Mouse (Mus musculus): ENCODE results near the gene Ago3. TPM values are rescaled to one million over a fixed set of nuclear protein-coding genes. Genes with fewer than 3 reads are reported as not detected.

Ago3 gene
- total and polyA plus RNA-seq, 3 experiments = 7.3 to 7.9 TPM; not detected in 1

DNA sequence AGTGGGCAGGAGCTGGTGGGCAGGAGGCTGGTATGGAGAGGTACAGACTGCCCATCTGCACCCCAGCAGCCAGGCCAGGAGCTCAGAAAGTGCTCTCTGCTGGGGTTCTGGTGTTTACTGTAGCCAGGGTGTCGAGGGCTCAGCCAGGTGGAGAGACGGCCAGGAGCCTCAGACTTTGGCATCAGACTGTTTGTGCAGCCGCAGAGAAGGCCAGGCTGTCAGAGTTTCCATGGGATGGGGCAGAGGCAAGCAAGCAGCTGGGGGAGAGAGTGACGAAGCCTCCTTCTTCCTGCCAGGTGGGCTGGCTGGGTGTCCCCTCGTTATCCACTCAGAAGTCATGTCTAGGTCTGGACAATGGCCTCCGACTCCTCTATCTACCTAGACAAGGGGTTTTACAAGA lies 134.2 kb downstream of the Ago3 start:
- TF ChIP-seq TCF12 (IDR thresholded peaks at IDR 0.05; ENCODE audit: low read depth, low read length) (no peak), POLR2AphosphoS5 (IDR thresholded peaks at IDR 0.05; ENCODE audit: borderline replicate concordance, low read depth, low read length) (no peak), CHD2 (IDR thresholded peaks at IDR 0.05; ENCODE audit: low read length) (no peak), TBP (IDR thresholded peaks at IDR 0.05; ENCODE audit: low read depth, low read length) (no peak), ZNF384 (IDR thresholded peaks at IDR 0.05; ENCODE audit: low read depth, low read length) (no peak), BHLHE40 (IDR thresholded peaks at IDR 0.05; ENCODE audit: borderline replicate concordance, low read depth, low read length) (no peak), POLR2A (IDR thresholded peaks at IDR 0.05; ENCODE audit: control insufficient read depth in 1 of 2, insufficient read depth in 1 of 2, low read depth in 1 of 2, low read length in 2 of 2, poor library complexity in 1 of 2) (no peak), UBTF (IDR thresholded peaks at IDR 0.05; ENCODE audit: borderline replicate concordance, insufficient read depth, low read depth, low read length) (no peak), GATA1 (IDR thresholded peaks at IDR 0.05; ENCODE audit: low read depth, low read length) (no peak), RAD21 (IDR thresholded peaks at IDR 0.05; ENCODE audit: low read depth, low read length) (no peak), RCOR1 (IDR thresholded peaks at IDR 0.05; ENCODE audit: low read depth, low read length) (no peak), MYC (IDR thresholded peaks at IDR 0.05; ENCODE audit: low read depth, low read length) (no peak), NELFE (IDR thresholded peaks at IDR 0.05; ENCODE audit: low read depth, low read length) (no peak), MXI1 (IDR thresholded peaks at IDR 0.05; ENCODE audit: low read depth, low read length) (no peak), ZMIZ1 (IDR thresholded peaks at IDR 0.05; ENCODE audit: low read depth, low read length) (no peak), CHD1 (IDR thresholded peaks at IDR 0.05; ENCODE audit: low read depth, low read length) (no peak), GABPA (IDR thresholded peaks at IDR 0.05; ENCODE audit: low read depth, low read length) (no peak), NRF1 (IDR thresholded peaks at IDR 0.05; ENCODE audit: insufficient read depth, low read depth, low read length, poor library complexity, severe bottlenecking) (no peak)
- DNase-seq (ENCODE audit: low read depth, low spot score) = no peak
- no peaks in the 10 kb centered on the region for H3K27me3 ChIP-seq (ENCODE audit: control insufficient read depth in 1 of 2, insufficient read depth in 2 of 2, low read length in 2 of 2)

DNA sequence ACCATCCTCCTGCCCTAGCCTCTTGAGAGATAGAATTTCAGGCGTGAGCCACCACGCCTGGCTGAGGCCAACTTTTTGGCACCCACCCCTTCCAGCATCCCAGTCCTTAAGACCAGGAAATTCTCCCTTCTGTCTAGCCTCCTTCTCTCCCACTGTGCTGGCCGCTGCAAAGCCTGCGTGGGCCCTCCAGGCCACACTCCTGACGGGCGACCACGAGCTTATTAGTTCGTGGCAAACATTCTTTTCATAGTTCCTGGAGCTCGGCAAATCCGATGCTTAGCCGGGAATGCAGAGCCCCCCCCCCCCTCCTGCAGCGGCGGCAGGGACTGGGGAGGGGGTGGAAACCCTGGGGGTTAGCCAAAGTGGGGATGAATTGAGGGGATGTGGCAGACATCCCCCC lies 138.2 kb downstream of the Ago3 start:
- Histone ChIP-seq H3K9ac (ENCODE audit: control insufficient read depth, low read depth, low read length, poor library complexity, severe bottlenecking) (no peak overlapping the region), H3K79me2 (ENCODE audit: control insufficient read depth, insufficient read depth, low read length, poor library complexity) (no peaks in the 10 kb centered on the region), H3K27me3 (ENCODE audit: control insufficient read depth in 1 of 2, insufficient read depth in 2 of 2, low read length in 2 of 2) (0 out of 4 replicates have a peak, but pooled peaks cover 0 to 2% of the 10 kb centered on the region in 2 experiments), H3K4me1 (ENCODE audit: control insufficient read depth in 1 of 2, insufficient read depth in 2 of 2, low read length in 2 of 2) (no peaks in the 10 kb centered on the region), H3K36me3 (ENCODE audit: control insufficient read depth in 1 of 2, insufficient read depth in 2 of 2, low read length in 2 of 2) (no peaks in the 10 kb centered on the region), H3K4me3 (ENCODE audit: control insufficient read depth in 1 of 2, insufficient read depth in 1 of 2, low read depth in 2 of 2, low read length in 2 of 2) (no peak overlapping the region), H3K27ac (ENCODE audit: control insufficient read depth, low read depth, low read length) (no peak overlapping the region), H3K9me3 (replicated peaks; ENCODE audit: insufficient read depth, low read length) (no peaks in the 10 kb centered on the region)
- no peak for TF ChIP-seq EP300 (IDR thresholded peaks at IDR 0.05; ENCODE audit: low read depth in 1 of 2, low read length in 2 of 2)
- TF ChIP-seq USF2 (IDR thresholded peaks at IDR 0.05; ENCODE audit: borderline replicate concordance in 1 of 2, insufficient read depth in 1 of 2, low read depth in 1 of 2, low read length in 2 of 2) = no peak
- TF ChIP-seq MAZ (IDR thresholded peaks at IDR 0.05; ENCODE audit: low read depth, low read length) = no peak
- no peak for TF ChIP-seq ZMIZ1 (IDR thresholded peaks at IDR 0.05; ENCODE audit: low read depth, low read length)
- TF ChIP-seq UBTF (IDR thresholded peaks at IDR 0.05; ENCODE audit: borderline replicate concordance, insufficient read depth, low read depth, low read length) = no peak
- TF ChIP-seq CHD1 (IDR thresholded peaks at IDR 0.05; ENCODE audit: low read depth, low read length) = no peak
- no peak for TF ChIP-seq RAD21 (IDR thresholded peaks at IDR 0.05; ENCODE audit: low read depth, low read length)
- TF ChIP-seq ETS1 (IDR thresholded peaks at IDR 0.05; ENCODE audit: low read depth, low read length) = no peak
- TF ChIP-seq CHD2 (IDR thresholded peaks at IDR 0.05; ENCODE audit: low read length) = no peak
- TF ChIP-seq E2F4 (IDR thresholded peaks at IDR 0.05; ENCODE audit: borderline replicate concordance, low read depth, low read length) = no peak
- TF ChIP-seq ELF1 (IDR thresholded peaks at IDR 0.05; ENCODE audit: low read depth, low read length) = no peak
- no peak for TF ChIP-seq ZNF384 (IDR thresholded peaks at IDR 0.05; ENCODE audit: low read depth, low read length)
- no peak for DNase-seq (ENCODE audit: low read depth, low spot score)

More for the DNA sequence above, 134.2 kb downstream of the Ago3 start:
- no peaks in the 10 kb centered on the region for H3K9me3 ChIP-seq (replicated peaks; ENCODE audit: insufficient read depth, low read length)
- no peak overlapping the region for H3K4me3 ChIP-seq (ENCODE audit: control insufficient read depth in 1 of 2, insufficient read depth in 1 of 2, low read depth in 2 of 2, low read length in 2 of 2)
- H3K9ac ChIP-seq (ENCODE audit: control insufficient read depth, low read depth, low read length, poor library complexity, severe bottlenecking) = no peak overlapping the region
- no peak overlapping the region for H3K27ac ChIP-seq (ENCODE audit: control insufficient read depth, low read depth, low read length)
- no peaks in the 10 kb centered on the region for H3K79me2 ChIP-seq (ENCODE audit: control insufficient read depth, insufficient read depth, low read length, poor library complexity)
- H3K4me1 ChIP-seq (ENCODE audit: control insufficient read depth in 1 of 2, insufficient read depth in 2 of 2, low read length in 2 of 2) = no peaks in the 10 kb centered on the region
- H3K36me3 ChIP-seq (ENCODE audit: control insufficient read depth in 1 of 2, insufficient read depth in 2 of 2, low read length in 2 of 2) = no peaks in the 10 kb centered on the region

All from MEL (cell line).